Mouse (Mus musculus) heart, embryonic 10.5 days (tissue): ENCODE results near the gene Onecut1. TPM values are rescaled to one million over a fixed set of nuclear protein-coding genes. Genes with fewer than 3 reads are reported as not detected.

Experiments
- DNase-seq: peaks from one replicate; pipeline ENCODE4 v3.0.0-alpha.2; 2017; ENCODE audit warnings: low spot score
- H3K27ac ChIP-seq: fragments of 300-500 bp; sonication (generic); 2 replicates; pipeline ENCODE4 v1.5.1; 2016; ENCODE audit warnings: mild to moderate bottlenecking
- H3K27me3 ChIP-seq: fragments of 300-500 bp; sonication (generic); 2 replicates; pipeline ENCODE4 v1.6.1; 2016; ENCODE audit warnings: mild to moderate bottlenecking; ENCODE audit not compliant: poor library complexity, insufficient read depth, severe bottlenecking
- H3K36me3 ChIP-seq: fragments of 300-500 bp; sonication (generic); 2 replicates; pipeline ENCODE4 v1.6.1; 2016; ENCODE audit warnings: mild to moderate bottlenecking, moderate library complexity
- H3K4me1 ChIP-seq: fragments of 300-500 bp; sonication (generic); 2 replicates; pipeline ENCODE4 v1.6.1; 2016; ENCODE audit warnings: mild to moderate bottlenecking
- H3K4me3 ChIP-seq: fragments of 300-500 bp; sonication (generic); 2 replicates; pipeline ENCODE4 v1.5.1; 2016; ENCODE audit warnings: mild to moderate bottlenecking, moderate library complexity
- H3K9me3 ChIP-seq: fragments of 300-500 bp; sonication (generic); 2 replicates; pipeline ENCODE4 v1.6.1; 2016; ENCODE audit warnings: mild to moderate bottlenecking, moderate library complexity
- WGBS: fragments of 180-500 bp; shearing (Covaris S2); methylation state at CpG from one replicate; pipeline ENCODE4 v1.1.7; 2016; 5-methylcytosine and 5-hydroxymethylcytosine counted together
- polyA plus RNA-seq: library from polyadenylated mRNA; unstranded; fragments of >200 nt; fragmentation: Nextera tagmentation; extraction: Ambion mirVana; gene quantifications from 2 replicates; pipeline ENCODE4 v1.2.1, GENCODE M21; 2016

The Onecut1 gene
- polyA plus RNA-seq, 1 experiment from 2014 or later = 1.9 TPM

- peaks cover 99% of the 10 kb centered on the region for H3K27me3 ChIP-seq
- no peaks in the 10 kb centered on the region for H3K36me3 ChIP-seq
- H3K4me3 ChIP-seq = peak overlapping the region; percentile 63; the same call in 1 of the 2 replicates
- H3K4me1 ChIP-seq = peaks cover 26% of the 10 kb centered on the region
- DNase-seq = no peak
- 6% methylated on average over 14 of the region's 14 CpGs for WGBS
- H3K27ac ChIP-seq = no peak overlapping the region
- H3K9me3 ChIP-seq = no peaks in the 10 kb centered on the region
Measured at GRCm38 (mm10) chr9:74864471-74864870, 2.8 kb downstream of the Onecut1 start.

- H3K27ac ChIP-seq = no peak overlapping the region
- H3K4me3 ChIP-seq = no peak overlapping the region
- H3K9me3 ChIP-seq = no peaks in the 10 kb centered on the region
- 13% methylated on average over 27 of the region's 27 CpGs for WGBS
- DNase-seq = no peak
- peaks cover 83% of the 10 kb centered on the region for H3K27me3 ChIP-seq
- no peaks in the 10 kb centered on the region for H3K36me3 ChIP-seq
- peaks cover 19% of the 10 kb centered on the region for H3K4me1 ChIP-seq
Measured at GRCm38 (mm10) chr9:74866596-74867313, 5.0 kb downstream of the Onecut1 start.

GRCm38 (mm10) chr9:74867641-74868205, 6.0 kb downstream of the Onecut1 start:
- peaks cover 74% of the 10 kb centered on the region for H3K27me3 ChIP-seq
- no peaks in the 10 kb centered on the region for H3K9me3 ChIP-seq
- no peak overlapping the region for H3K27ac ChIP-seq
- H3K4me3 ChIP-seq = no peak overlapping the region
- H3K36me3 ChIP-seq = no peaks in the 10 kb centered on the region
- WGBS = 11% methylated on average over 15 of the region's 15 CpGs
- DNase-seq = no peak
- H3K4me1 ChIP-seq = peaks cover 11% of the 10 kb centered on the region

GRCm38 (mm10) chr9:74868336-74868950, 6.7 kb downstream of the Onecut1 start:
- H3K36me3 ChIP-seq = no peaks in the 10 kb centered on the region
- H3K27me3 ChIP-seq = peaks cover 72% of the 10 kb centered on the region
- 11% methylated on average over 22 of the region's 22 CpGs for WGBS
- H3K4me3 ChIP-seq = no peak overlapping the region
- H3K27ac ChIP-seq = no peak overlapping the region
- no peaks in the 10 kb centered on the region for H3K9me3 ChIP-seq
- peaks cover 4% of the 10 kb centered on the region; the same call in 1 of the 2 replicates for H3K4me1 ChIP-seq
- DNase-seq = peak; percentile 84

GRCm38 (mm10) chr9:74870960-74871688, 9.4 kb downstream of the Onecut1 start:
- 24% methylated on average over 13 of the region's 13 CpGs for WGBS
- Histone ChIP-seq H3K27ac (no peak overlapping the region), H3K9me3 (no peaks in the 10 kb centered on the region), H3K36me3 (no peaks in the 10 kb centered on the region), H3K4me3 (no peak overlapping the region), H3K4me1 (no peaks in the 10 kb centered on the region), H3K27me3 (peaks cover 60% of the 10 kb centered on the region)
- no peak for DNase-seq

- Histone ChIP-seq H3K27me3 (peaks cover 21% of the 10 kb centered on the region; the same call in 1 of the 2 replicates), H3K4me3 (no peak overlapping the region), H3K36me3 (no peaks in the 10 kb centered on the region), H3K27ac (no peak overlapping the region), H3K4me1 (no peaks in the 10 kb centered on the region), H3K9me3 (no peaks in the 10 kb centered on the region)
- WGBS = 64% methylated on average over 6 of the region's 6 CpGs
- no peak for DNase-seq
Measured at GRCm38 (mm10) chr9:74876328-74876727, 14.6 kb downstream of the Onecut1 start.

GRCm38 (mm10) chr9:74877709-74878108, 16.0 kb downstream of the Onecut1 start:
- WGBS = 77% methylated on average over 2 of the region's 2 CpGs
- Histone ChIP-seq H3K9me3 (no peaks in the 10 kb centered on the region), H3K27me3 (peaks cover 20% of the 10 kb centered on the region; the same call in 1 of the 2 replicates), H3K27ac (no peak overlapping the region), H3K4me1 (no peaks in the 10 kb centered on the region), H3K36me3 (no peaks in the 10 kb centered on the region), H3K4me3 (no peak overlapping the region)
- DNase-seq = no peak

- Histone ChIP-seq H3K27ac (no peak overlapping the region), H3K36me3 (no peaks in the 10 kb centered on the region), H3K27me3 (no peaks in the 10 kb centered on the region), H3K9me3 (no peaks in the 10 kb centered on the region), H3K4me3 (no peak overlapping the region), H3K4me1 (no peaks in the 10 kb centered on the region)
- DNase-seq = no peak
- 70% methylated on average over 4 of the region's 4 CpGs for WGBS
Measured at GRCm38 (mm10) chr9:74887866-74888265, 26.1 kb downstream of the Onecut1 start.

- H3K9me3 ChIP-seq = no peaks in the 10 kb centered on the region
- 0 out of 2 replicates have a peak, but pooled peaks cover 3% of the 10 kb centered on the region for H3K4me1 ChIP-seq
- no peak overlapping the region for H3K27ac ChIP-seq
- WGBS = 76% methylated on average over 7 of the region's 7 CpGs
- H3K4me3 ChIP-seq = no peak overlapping the region
- DNase-seq = no peak
- no peaks in the 10 kb centered on the region for H3K27me3 ChIP-seq
- no peaks in the 10 kb centered on the region for H3K36me3 ChIP-seq
Measured at GRCm38 (mm10) chr9:74896742-74897141, 35.0 kb downstream of the Onecut1 start.

GRCm38 (mm10) chr9:74897375-74897982, 35.8 kb downstream of the Onecut1 start:
- Histone ChIP-seq H3K27ac (no peak overlapping the region), H3K4me3 (no peak overlapping the region), H3K9me3 (no peaks in the 10 kb centered on the region), H3K27me3 (no peaks in the 10 kb centered on the region), H3K36me3 (no peaks in the 10 kb centered on the region), H3K4me1 (0 out of 2 replicates have a peak, but pooled peaks cover 4% of the 10 kb centered on the region)
- no peak for DNase-seq
- WGBS = 77% methylated on average over 4 of the region's 4 CpGs

- Histone ChIP-seq H3K4me3 (no peak overlapping the region), H3K27ac (no peak overlapping the region), H3K27me3 (no peaks in the 10 kb centered on the region), H3K9me3 (no peaks in the 10 kb centered on the region), H3K36me3 (no peaks in the 10 kb centered on the region), H3K4me1 (0 out of 2 replicates have a peak, but pooled peaks cover 4% of the 10 kb centered on the region)
- WGBS = 84% methylated on average over 2 of the region's 2 CpGs
- DNase-seq = no peak
Measured at GRCm38 (mm10) chr9:74900141-74900540, 38.4 kb downstream of the Onecut1 start.

GRCm38 (mm10) chr9:74904866-74905508, 43.3 kb downstream of the Onecut1 start:
- Histone ChIP-seq H3K4me3 (no peak overlapping the region), H3K36me3 (no peaks in the 10 kb centered on the region), H3K27ac (no peak overlapping the region), H3K27me3 (no peaks in the 10 kb centered on the region; the same call in 1 of the 2 replicates), H3K4me1 (peaks cover 8% of the 10 kb centered on the region; the same call in 1 of the 2 replicates), H3K9me3 (no peaks in the 10 kb centered on the region)
- DNase-seq = no peak
- WGBS = 9% methylated on average over 7 of the region's 7 CpGs
